Mouse (Mus musculus): Measurements from ENCODE around the gene Slc25a3.
A peak's percentile ranks its signal among the peaks of the same experiment; 100 is the strongest.

DNA sequence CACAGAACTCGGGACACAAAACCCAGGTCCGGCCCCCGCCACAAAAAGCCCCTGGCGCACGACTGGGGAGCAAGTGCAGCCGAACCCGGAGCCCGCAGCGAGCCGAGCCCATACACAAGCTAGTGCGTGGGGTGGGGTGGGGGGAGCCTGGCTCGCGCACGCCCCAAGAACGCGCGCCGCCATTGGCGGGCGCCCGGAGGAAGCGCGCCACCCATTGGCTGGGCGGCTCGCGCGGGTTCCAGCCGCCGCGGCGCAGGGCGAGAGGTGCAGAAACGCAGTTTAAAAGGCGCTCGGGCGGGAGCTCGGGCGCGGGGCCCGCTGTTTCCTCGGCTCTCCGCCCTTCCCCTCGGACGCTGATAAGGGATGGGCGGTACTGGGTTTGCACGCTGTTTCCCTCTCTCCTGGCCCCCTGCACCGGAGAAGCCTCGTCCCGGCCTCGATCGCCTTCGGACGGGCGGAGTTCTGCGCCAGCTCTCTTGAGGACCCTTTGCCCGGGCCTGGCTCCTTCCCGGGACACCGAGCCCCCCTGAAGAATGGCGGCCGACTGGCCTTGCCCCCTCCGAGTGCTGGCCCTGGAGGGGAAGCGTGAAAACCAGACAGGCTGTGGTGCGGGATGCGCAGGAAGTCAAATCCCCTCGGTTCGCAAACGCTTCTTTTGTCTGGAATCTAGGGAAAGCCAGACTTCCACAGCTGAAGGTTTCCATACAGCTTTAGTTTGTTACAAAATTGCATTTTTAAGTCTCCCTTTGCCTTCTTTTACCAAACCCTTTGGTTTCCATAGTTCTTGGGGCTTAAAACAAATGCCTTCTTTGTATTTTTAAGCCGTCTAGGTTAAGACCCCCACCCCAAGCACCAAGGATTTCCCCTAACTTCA, 47.8 kb upstream of the Slc25a3 start:
- TF ChIP-seq EP300 (IDR thresholded peaks at IDR 0.05; ENCODE audit: low read depth) (peak; percentile 23; the same call in 1 of the 2 replicates), CTCF (IDR thresholded peaks at IDR 0.05; ENCODE audit: low read depth) (0 out of 2 replicates have a peak, but pooled peaks have one; percentile 5)

Data from liver, postnatal 0 days (tissue).